Mouse (Mus musculus) liver, adult (tissue): ENCODE measurements around the gene BC052040.

ENCODE experiments used
- GATA4 ChIP-seq: IDR thresholded peaks from 2 replicates; pipeline ENCODE4 v1.6.1; 2014; ENCODE audit warnings: mild to moderate bottlenecking, low read length; ENCODE audit not compliant: insufficient replicate concordance

The BC052040 gene

DNA sequence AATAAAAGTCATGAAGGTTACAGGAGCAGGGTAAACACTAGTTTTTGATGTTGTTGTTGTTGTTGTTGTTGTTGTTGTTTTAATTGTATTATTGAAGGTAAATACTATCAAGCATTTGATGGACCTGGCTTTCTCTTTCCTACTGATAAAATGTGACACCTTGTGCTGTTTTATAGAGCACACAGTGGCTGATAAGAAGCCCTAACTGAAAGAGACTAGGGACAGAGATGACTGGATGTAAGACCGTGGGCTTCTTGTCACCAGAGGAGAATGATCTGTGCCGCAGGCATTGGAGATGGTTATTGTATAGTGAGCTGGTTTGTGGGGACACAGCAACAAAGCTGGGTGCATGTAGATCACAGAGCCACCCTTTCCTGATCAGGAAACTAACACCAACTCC is 9.1 kb downstream of the BC052040 start:
- TF ChIP-seq GATA4: no peak

- TF ChIP-seq GATA4: no peak
Measured at GRCm38 (mm10) chr2:115592651-115593119, 11.2 kb downstream of the BC052040 start.

DNA sequence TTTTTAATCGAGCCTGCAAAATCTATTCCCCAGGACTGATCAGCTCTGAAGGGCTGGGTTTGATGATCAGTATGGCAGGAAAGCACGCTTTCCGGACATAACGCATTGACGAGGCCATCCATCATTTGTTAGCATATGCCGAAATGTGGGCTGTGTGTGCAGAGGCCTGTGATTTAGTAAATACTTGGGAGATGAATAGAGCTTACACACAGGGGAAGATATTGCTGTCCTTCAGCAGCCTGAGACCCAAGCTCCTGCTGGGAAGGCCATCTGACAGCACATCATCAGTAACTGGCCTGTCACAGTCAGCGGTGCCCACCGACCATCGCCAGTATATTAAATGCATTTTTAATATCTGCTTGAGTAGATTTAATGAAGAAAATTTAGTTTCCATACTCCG is 15.5 kb downstream of the BC052040 start:
- TF ChIP-seq GATA4: no peak

- TF ChIP-seq GATA4: no peak
Measured at GRCm38 (mm10) chr2:115598266-115598665, 16.8 kb downstream of the BC052040 start.

DNA sequence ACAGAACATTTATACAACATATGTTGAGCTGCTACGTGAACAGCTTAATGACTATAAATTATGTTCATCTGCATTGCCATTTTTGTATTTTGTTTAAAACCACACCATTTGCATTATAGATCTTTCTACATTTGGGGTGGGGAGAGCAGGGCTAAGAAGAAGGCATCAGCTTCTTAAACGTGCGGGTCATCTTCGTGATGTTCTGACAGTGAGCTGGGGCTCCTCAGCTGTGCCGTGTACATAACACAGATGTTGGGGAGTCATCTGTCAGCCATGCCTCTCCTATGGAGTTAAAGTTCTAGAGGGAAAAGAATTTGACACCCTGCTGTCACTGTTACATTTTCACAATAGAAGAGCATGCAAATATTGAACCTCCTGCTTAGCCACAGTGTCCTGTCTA is 19.2 kb downstream of the BC052040 start:
- no peak for TF ChIP-seq GATA4

GRCm38 (mm10) chr2:115601280-115601679 is 19.8 kb downstream of the BC052040 start:
- TF ChIP-seq GATA4: no peak

DNA sequence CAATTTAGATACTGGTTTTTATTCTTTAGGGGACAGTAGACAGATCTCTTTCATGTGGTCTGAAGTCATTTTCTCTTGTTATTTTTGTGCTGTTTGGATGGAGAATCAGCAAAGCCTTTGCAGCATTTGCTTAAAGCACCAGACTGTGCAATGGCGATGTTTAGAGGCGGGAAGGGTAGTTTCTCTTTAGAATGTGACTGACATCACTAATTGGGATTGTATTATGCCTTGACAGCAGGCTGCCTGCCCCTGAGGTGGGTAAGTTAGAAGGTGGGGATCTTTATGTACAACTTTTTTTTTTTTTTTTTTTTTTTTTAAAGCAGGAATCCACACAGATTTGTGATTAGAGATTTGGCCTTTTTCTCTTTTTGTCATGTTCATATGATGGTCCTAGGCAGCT is 20.6 kb downstream of the BC052040 start:
- no peak for TF ChIP-seq GATA4

- no peak for TF ChIP-seq GATA4
Measured at GRCm38 (mm10) chr2:115604132-115604531, 22.6 kb downstream of the BC052040 start.

- no peak for TF ChIP-seq GATA4
Measured at GRCm38 (mm10) chr2:115605829-115606336, 24.4 kb downstream of the BC052040 start.

- TF ChIP-seq GATA4: no peak
Measured at GRCm38 (mm10) chr2:115609020-115609419, 27.5 kb downstream of the BC052040 start.

DNA sequence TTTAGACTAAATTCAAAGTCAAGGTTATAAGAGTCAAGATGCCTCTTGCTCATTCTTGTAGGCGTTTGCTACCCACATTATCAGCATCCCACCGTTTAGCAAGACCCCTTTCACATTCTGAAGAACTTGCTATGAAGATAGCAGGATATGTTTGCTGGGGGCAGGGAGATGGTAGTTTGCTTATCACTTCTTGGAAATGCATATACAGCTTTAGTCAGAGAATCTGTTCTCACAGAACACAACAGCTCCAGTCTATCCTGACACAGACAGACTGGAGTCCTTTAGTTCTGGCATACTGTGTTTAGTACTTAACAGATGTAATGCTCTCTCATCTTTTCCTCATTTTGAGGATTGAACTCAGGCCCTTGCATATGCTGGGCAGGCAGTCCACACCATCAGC is 28.6 kb downstream of the BC052040 start:
- TF ChIP-seq GATA4: no peak

DNA sequence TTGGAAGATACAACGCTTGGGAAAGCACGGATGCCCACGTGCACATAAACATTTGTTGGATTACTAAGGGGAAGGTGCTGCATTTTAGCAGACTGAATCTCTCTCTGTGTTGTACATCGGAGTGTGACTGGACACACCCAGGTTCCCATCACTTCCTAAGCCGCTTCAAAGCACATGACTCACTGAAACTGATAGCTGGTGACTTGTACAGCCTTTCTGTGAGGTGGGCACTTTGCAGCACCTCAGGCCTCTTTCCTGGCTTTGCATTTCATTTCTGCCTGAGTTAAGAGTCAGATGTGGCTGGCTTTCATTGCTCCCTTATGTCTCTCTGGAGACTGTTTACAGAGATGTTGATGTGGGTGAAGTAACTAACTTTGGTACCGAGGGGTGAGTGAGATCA is 29.0 kb downstream of the BC052040 start:
- no peak for TF ChIP-seq GATA4

DNA sequence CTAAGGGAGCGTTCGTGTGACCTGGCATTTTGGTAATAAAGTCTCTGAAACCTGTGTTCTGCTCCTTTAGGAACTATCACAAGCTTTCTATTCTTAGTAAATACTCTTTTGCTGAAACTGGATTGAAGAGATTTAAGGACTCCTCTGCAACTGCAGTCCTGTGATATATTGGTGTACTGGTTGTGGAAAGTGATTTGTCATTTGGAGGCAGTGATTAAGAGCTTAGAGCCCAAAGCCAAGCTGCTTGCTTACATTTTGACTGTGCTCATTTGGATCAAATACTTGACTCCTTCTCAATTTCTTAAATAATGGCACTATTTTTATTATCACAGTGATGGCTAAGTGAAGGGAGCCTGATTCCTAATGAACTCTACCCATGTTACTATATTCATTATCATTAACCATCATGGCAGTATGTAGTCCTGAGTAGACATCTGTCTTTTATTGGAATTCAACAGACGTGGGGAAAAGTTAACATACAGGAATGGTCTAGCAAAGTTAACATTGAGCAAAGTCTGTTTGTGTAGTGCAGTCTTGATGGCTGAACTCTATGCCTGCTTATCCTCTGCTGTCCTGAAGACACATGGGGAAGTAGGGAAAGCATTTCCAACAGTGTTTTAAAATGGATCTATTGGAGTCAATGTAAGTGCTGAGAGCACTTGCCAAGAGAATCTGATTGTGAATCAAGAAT is 32.5 kb downstream of the BC052040 start:
- no peak for TF ChIP-seq GATA4

DNA sequence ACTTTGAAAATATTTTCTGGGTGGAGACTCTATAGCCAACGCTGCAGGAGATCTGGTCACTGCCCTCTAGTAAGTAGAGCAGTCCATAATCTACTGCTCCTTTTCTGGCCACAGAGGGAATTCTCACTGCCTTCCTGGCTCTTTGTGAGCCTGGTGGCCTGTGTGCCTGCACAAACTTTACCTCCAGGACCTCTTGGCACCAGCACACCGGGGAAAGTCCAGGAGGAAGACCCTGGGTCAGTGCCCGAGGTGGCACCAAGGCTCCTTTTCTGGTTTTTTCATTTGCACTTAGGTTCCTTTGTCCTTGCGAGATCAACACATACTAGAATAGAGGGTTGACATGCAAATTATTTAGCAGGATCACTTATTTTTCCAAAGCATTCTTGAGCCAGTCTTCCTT is 47.0 kb downstream of the BC052040 start:
- TF ChIP-seq GATA4: no peak

DNA sequence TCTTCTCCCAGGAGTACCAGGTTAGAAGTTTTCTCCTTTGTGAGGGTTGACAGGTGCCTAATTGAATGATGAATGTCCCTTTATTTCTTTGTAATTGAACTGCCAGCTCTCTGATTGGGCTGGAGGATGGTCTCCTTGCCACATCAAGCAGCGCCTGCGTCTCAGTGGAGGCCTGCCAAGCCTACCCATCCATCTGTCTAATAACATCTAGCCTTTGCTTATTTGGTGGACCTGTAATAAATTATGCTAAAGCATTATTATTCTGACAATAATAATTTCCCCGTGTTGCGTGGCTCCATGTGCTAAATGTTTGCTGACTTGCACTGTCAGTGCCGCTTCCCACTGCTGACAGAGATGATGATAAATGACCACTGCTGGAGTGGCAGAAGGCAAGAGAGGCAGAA is 49.5 kb downstream of the BC052040 start:
- no peak for TF ChIP-seq GATA4

DNA sequence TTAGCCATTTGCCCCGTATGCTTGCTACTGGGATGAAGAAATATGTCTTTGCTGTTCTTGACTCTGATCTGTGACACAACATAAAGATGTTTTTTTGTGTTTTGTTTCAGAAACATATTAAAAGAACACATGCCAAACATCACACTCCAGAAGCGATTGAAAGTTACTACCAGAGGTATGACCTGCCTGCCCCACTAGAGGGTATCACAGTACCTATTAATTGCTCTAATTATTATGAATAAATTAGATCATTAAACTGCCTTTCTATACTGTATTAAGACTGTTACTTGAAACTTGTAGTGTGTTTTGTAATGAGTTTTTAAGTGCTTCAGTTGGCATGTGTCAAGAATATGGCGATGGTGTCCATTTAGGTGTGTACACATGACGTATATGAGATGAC is 50.3 kb downstream of the BC052040 start:
- TF ChIP-seq GATA4: no peak

GRCm38 (mm10) chr2:115650203-115650602 is 68.7 kb downstream of the BC052040 start:
- no peak for TF ChIP-seq GATA4

DNA sequence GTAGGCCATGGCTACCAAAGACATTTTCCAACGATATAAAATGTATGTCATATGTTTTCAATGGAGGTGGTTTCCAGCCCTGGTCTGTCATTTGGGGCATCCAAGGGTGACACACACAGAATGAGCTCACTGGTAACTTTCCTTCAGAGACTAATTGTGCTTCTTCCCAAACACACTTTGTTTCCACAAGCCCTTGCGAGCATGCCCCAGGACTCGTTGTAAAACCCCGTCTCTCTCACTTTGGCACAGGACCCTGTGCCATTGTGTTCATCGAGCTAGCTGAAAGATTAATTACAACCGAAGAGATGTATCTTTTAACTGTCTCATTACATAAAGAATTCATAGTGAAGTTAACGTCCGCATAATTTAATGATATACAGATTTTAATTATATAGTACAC is 78.2 kb downstream of the BC052040 start:
- no peak for TF ChIP-seq GATA4
